Mouse (Mus musculus) thymus, adult 18-20 months (tissue): ENCODE measurements around the gene Slc37a2.
"Not testable (repeated sequence)": the region's sequence is repeated elsewhere in the genome, so short reads cannot be mapped to it uniquely, and the experiment has no call there.

ENCODE experiments used
- DNase-seq, 2 experiments: peaks; one replicate each; pipeline ENCODE4 v3.0.0; 2022; ENCODE audit warnings: mixed read lengths in 2 of 2

Gene Slc37a2

GRCm38 (mm10) chr9:37255149-37255888 lies at the start of gene Slc37a2:
Gene Slc37a2 (minus strand): TSS chr9:37255738.
- peak; percentile 68 to 69 for DNase-seq

- no peak for DNase-seq
Observed at GRCm38 (mm10) chr9:37301720-37302119, 46.2 kb upstream of the Slc37a2 start.

- not testable (repeated sequence) for DNase-seq
Observed at GRCm38 (mm10) chr9:37300501-37300900, 45.0 kb upstream of the Slc37a2 start.

- no peak for DNase-seq
Observed at GRCm38 (mm10) chr9:37295586-37295985, 40.0 kb upstream of the Slc37a2 start.

- DNase-seq = no peak
Observed at GRCm38 (mm10) chr9:37266622-37267021, 11.1 kb upstream of the Slc37a2 start.

- no peak for DNase-seq
Observed at GRCm38 (mm10) chr9:37255889-37256225, 319 bp upstream of the Slc37a2 start.

GRCm38 (mm10) chr9:37254531-37255110 lies 917 bp downstream of the Slc37a2 start:
- DNase-seq = no peak

- no peak for DNase-seq
Observed at GRCm38 (mm10) chr9:37250631-37251030, 4.9 kb downstream of the Slc37a2 start.

- DNase-seq = no peak
Observed at GRCm38 (mm10) chr9:37249976-37250375, 5.6 kb downstream of the Slc37a2 start.

GRCm38 (mm10) chr9:37248381-37248906 lies 7.1 kb downstream of the Slc37a2 start:
- no peak for DNase-seq

- DNase-seq = no peak
Observed at GRCm38 (mm10) chr9:37247429-37247828, 8.1 kb downstream of the Slc37a2 start.

- DNase-seq = no peak
Observed at GRCm38 (mm10) chr9:37245810-37246209, 9.7 kb downstream of the Slc37a2 start.

- DNase-seq = no peak
Observed at GRCm38 (mm10) chr9:37245404-37245803, 10.1 kb downstream of the Slc37a2 start.

GRCm38 (mm10) chr9:37244600-37244999 lies 10.9 kb downstream of the Slc37a2 start:
- DNase-seq = no peak

- DNase-seq = no peak
Observed at GRCm38 (mm10) chr9:37242764-37243163, 12.8 kb downstream of the Slc37a2 start.

- DNase-seq = peak in 1 of 2 experiments; percentile 57
Observed at GRCm38 (mm10) chr9:37235951-37236737, 19.4 kb downstream of the Slc37a2 start.

GRCm38 (mm10) chr9:37232201-37233195 lies 23.0 kb downstream of the Slc37a2 start:
- DNase-seq = no peak

GRCm38 (mm10) chr9:37230486-37231195 lies 24.9 kb downstream of the Slc37a2 start:
- peak; percentile 56 to 78 for DNase-seq

GRCm38 (mm10) chr9:37229880-37230325 lies 25.6 kb downstream of the Slc37a2 start:
- peak in 1 of 2 experiments; percentile 59 for DNase-seq

- no peak for DNase-seq
Observed at GRCm38 (mm10) chr9:37225581-37225980, 30.0 kb downstream of the Slc37a2 start.

GRCm38 (mm10) chr9:37220755-37221154 lies 34.8 kb downstream of the Slc37a2 start:
- DNase-seq = no peak
